Mouse (Mus musculus): ENCODE results near the gene Sec14l1.
A peak's percentile ranks its signal among the peaks of the same experiment; 100 is the strongest.
"Not testable (repeated sequence)": the region's sequence is repeated elsewhere in the genome, so short reads cannot be mapped to it uniquely, and the experiment has no call there.

Gene Sec14l1

DNA sequence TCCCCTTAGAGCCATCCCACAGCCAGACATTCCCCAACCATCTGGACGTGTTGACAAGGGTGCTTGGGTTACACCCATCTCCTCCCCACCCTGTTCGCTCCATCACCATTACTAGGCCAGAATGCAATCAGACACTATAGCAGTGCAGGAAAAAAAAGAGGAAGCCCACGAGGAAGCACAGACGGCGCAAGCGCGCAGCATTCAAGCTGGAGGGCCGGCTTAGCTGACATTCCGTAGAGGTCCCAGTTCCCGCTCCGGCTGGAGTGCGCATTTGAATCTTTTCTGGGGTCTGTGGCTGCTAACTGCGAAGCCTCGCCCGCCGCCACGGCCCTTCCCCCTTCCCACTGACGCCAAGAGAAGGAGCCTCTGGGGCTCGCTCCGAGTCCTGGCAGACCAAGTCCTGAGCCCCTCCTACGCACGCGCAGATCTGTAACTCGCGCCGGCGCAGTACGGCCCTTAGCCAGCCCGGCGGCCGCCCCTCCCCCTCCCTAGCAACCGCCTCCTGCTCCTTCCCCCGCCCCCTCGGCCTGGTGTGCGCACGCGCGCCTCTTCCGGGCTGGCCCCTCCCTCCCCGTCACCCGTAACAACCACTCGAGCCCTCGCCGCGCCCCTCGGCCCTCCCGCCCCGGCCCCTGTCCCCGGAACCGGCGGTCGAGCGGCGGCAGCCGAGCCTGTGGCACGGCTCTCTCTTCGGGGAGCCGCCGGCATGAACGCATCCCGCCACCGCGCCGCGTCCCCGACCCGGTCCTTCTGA lies at the start of gene Sec14l1:
Sec14l1 (plus strand) TSS at position 577 of the 754 bp plus-strand sequence.
- peak; percentile 100 for DNase-seq (ENCODE audit: extremely low spot score)

DNA sequence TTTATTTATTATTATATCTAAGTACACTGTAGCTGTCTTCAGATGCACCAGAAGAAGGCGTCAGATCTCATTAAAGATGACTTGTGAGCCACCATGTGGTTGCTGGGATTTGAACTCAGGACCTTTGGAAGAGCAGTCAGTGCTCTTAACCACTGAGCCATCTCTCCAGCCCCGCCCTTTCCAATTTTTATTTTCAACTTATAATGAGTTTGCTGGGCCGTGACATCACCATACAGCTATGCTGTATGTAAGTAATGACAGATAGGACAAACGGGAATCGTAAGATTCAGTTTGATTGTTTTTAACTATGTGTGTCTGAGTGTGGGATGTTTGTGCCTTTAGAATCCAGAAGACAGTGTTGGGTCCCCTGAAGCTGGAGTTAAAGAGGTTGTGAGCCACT lies 49.4 kb upstream of the Sec14l1 start:
- not testable (repeated sequence) for DNase-seq (ENCODE audit: extremely low spot score)

DNA sequence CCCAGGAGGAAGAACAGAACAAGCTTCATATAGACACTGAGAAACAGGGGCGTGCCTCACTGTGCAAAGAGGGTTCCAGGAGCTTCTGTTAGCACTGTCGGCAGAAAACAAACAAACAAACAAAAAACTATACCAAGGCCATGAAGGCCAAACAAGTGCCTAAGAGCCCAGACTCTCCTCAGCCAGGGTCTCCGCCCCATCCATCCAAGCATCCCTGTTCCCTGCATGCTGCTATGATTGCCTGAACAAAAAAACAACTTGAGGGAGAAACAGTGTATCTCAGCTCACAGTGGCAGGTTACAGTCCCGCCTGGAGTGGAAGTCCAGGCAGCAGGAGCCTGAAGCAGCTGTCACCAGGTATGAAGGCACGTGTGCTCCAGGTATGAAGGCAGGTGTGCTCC lies 48.2 kb upstream of the Sec14l1 start:
- no peak for DNase-seq (ENCODE audit: extremely low spot score)

GRCm38 (mm10) chr11:117068332-117068731 lies 46.6 kb upstream of the Sec14l1 start:
- DNase-seq (ENCODE audit: extremely low spot score) = no peak

GRCm38 (mm10) chr11:117069027-117069426 lies 45.9 kb upstream of the Sec14l1 start:
- no peak for DNase-seq (ENCODE audit: extremely low spot score)

GRCm38 (mm10) chr11:117070711-117071110 lies 44.3 kb upstream of the Sec14l1 start:
- DNase-seq (ENCODE audit: extremely low spot score) = no peak

- peak; percentile 91 for DNase-seq (ENCODE audit: extremely low spot score)
These were observed 42.8 kb upstream of the Sec14l1 start for GRCm38 (mm10) chr11:117072128-117072527.

GRCm38 (mm10) chr11:117073426-117073825 lies 41.5 kb upstream of the Sec14l1 start:
- DNase-seq (ENCODE audit: extremely low spot score) = no peak

- peak; percentile 87 for DNase-seq (ENCODE audit: extremely low spot score)
These were observed 38.3 kb upstream of the Sec14l1 start for GRCm38 (mm10) chr11:117076576-117077196.

- DNase-seq (ENCODE audit: extremely low spot score) = no peak
These were observed 37.7 kb upstream of the Sec14l1 start for GRCm38 (mm10) chr11:117077227-117077626.

GRCm38 (mm10) chr11:117077902-117078301 lies 37.1 kb upstream of the Sec14l1 start:
- no peak for DNase-seq (ENCODE audit: extremely low spot score)

- DNase-seq (ENCODE audit: extremely low spot score) = no peak
These were observed 36.2 kb upstream of the Sec14l1 start for GRCm38 (mm10) chr11:117078637-117079240.

GRCm38 (mm10) chr11:117079651-117080190 lies 35.2 kb upstream of the Sec14l1 start:
- DNase-seq (ENCODE audit: extremely low spot score) = no peak

DNA sequence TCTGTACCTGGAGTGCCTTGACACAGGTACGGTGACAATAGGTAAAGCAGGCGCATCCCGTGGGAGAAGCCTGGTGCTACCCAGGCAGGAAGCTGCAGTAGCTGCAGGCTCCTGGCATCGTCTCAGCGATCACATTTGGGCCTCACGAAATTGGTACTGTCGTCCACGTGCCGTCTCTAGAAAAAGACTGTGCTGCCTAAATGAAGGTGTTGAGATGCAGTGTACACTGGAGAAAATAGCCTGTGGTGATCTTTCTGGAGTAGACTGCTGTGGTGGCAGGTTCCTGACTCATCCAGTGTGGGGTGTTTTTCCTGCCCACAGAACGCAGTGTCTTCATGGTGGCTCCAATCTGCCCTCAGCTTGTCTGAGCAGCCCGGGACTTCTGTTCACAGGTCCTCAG lies 34.8 kb upstream of the Sec14l1 start:
- DNase-seq (ENCODE audit: extremely low spot score) = no peak

- peak; percentile 78 for DNase-seq (ENCODE audit: extremely low spot score)
These were observed 33.6 kb upstream of the Sec14l1 start for GRCm38 (mm10) chr11:117081165-117082064.

GRCm38 (mm10) chr11:117082353-117082934 lies 32.5 kb upstream of the Sec14l1 start:
- no peak for DNase-seq (ENCODE audit: extremely low spot score)

- no peak for DNase-seq (ENCODE audit: extremely low spot score)
These were observed 31.7 kb upstream of the Sec14l1 start for GRCm38 (mm10) chr11:117083052-117083881.

- DNase-seq (ENCODE audit: extremely low spot score) = not testable (repeated sequence)
These were observed 31.1 kb upstream of the Sec14l1 start for GRCm38 (mm10) chr11:117083882-117084260.

GRCm38 (mm10) chr11:117086215-117086614 lies 28.8 kb upstream of the Sec14l1 start:
- DNase-seq (ENCODE audit: extremely low spot score) = no peak

Measured in embryo, embryonic 9.5 days (tissue).